Mouse (Mus musculus) liver, embryonic 14.5 days (tissue): ENCODE results near the gene Sarm1. TPM values are rescaled to one million over a fixed set of nuclear protein-coding genes. Genes with fewer than 3 reads are reported as not detected.
A peak's percentile ranks its signal among the peaks of the same experiment; 100 is the strongest.

Source experiments
- ATAC-seq: fragments of 200-750 bp; cut with Nextera tagmentation; 2 replicates; pipeline ENCODE4 v1.8.0; 2017; ENCODE audit warnings: moderate number of reproducible peaks, mild to moderate bottlenecking, moderate library complexity; ENCODE audit not compliant: insufficient read depth
- DNase-seq, 3 experiments: peaks; one replicate each; pipeline ENCODE4 v3.0.0-alpha.2; 2012 to 2013; ENCODE audit warnings: low read depth in 3 of 3, low spot score in 3 of 3
- H3K27ac ChIP-seq: fragments of 300-500 bp; sonication (generic); 2 replicates; pipeline ENCODE4 v1.5.1; 2014; ENCODE audit warnings: moderate library complexity, mild to moderate bottlenecking, control low read depth, inconsistent platforms
- H3K27me3 ChIP-seq: fragments of 300-500 bp; sonication (generic); 2 replicates; pipeline ENCODE4 v1.6.1; 2014; ENCODE audit warnings: mild to moderate bottlenecking, low read length, moderate library complexity; ENCODE audit not compliant: control insufficient read depth, insufficient read depth
- H3K36me3 ChIP-seq: fragments of 300-500 bp; sonication (generic); replicated peaks from 2 replicates; pipeline ENCODE4 v1.6.1; 2014; ENCODE audit warnings: low read depth; ENCODE audit not compliant: control insufficient read depth, insufficient read depth
- H3K4me1 ChIP-seq, 2 experiments: fragments of 200-500 bp in 1 of 2; fragments of 300-500 bp in 1 of 2; sonication (generic) in 1 of 2; replicated peaks; 2 replicates each; pipeline ENCODE4 v1.6.1; 2012 to 2014; ENCODE audit warnings: antibody characterized with exemption in 1 of 2, inconsistent platforms in 1 of 2, low read length in 1 of 2; ENCODE audit not compliant: control insufficient read depth in 2 of 2, insufficient read depth in 2 of 2
- H3K4me2 ChIP-seq: fragments of 300-500 bp; sonication (generic); 2 replicates; pipeline ENCODE4 v1.6.1; 2014; ENCODE audit warnings: low read depth, mild to moderate bottlenecking, control low read depth, moderate library complexity
- H3K4me3 ChIP-seq, 2 experiments: fragments of 200-500 bp in 1 of 2; fragments of 300-500 bp in 1 of 2; sonication (generic) in 1 of 2; 2 replicates each; pipeline ENCODE4 v1.5.1; 2012 to 2014; ENCODE audit warnings: low read depth in 2 of 2, low read length in 2 of 2, mild to moderate bottlenecking in 2 of 2, control low read depth in 1 of 2, inconsistent platforms in 1 of 2, moderate library complexity in 1 of 2; ENCODE audit not compliant: insufficient read depth in 1 of 2
- H3K9ac ChIP-seq: fragments of 300-500 bp; sonication (generic); replicated peaks from 2 replicates; pipeline ENCODE4 v1.6.1; 2014; ENCODE audit warnings: mild to moderate bottlenecking, control low read depth, moderate library complexity
- H3K9me3 ChIP-seq: fragments of 300-500 bp; sonication (generic); 2 replicates; pipeline ENCODE4 v1.6.1; 2016; ENCODE audit warnings: low read length, mixed read lengths; ENCODE audit not compliant: control insufficient read depth
- CTCF ChIP-seq: IDR thresholded peaks from 2 replicates; pipeline ENCODE4 v1.5.1; 2016; ENCODE audit warnings: antibody characterized with exemption, low read depth, control low read depth
- EP300 ChIP-seq: IDR thresholded peaks from 2 replicates; pipeline ENCODE4 v1.6.1; 2016; ENCODE audit warnings: antibody characterized with exemption, low read depth
- WGBS: fragments of 180-500 bp; shearing (Covaris S2); extraction: QIAGEN DNeasy Blood & Tissue Kit; methylation state at CpG from one replicate; pipeline ENCODE4 v1.1.7; 2014; ENCODE audit not compliant: insufficient replicate concordance; 5-methylcytosine and 5-hydroxymethylcytosine counted together
- polyA plus RNA-seq, 2 experiments: library from polyadenylated mRNA; depleted of rRNA in 1 of 2; stranded (reverse) in 1 of 2; unstranded in 1 of 2; fragments of >200 nt; fragmentation: Nextera tagmentation in 1 of 2; extraction: Ambion mirVana in 1 of 2; gene quantifications; 2 replicates each; pipeline versions ENCODE4 v1.2.1 to v1.2.3; 2012 to 2014

The Sarm1 gene
- polyA plus RNA-seq, 2 experiments: 0.09 to 0.15 TPM

GRCm38 (mm10) chr11:78512025-78512957, 14.7 kb upstream of the Sarm1 start, which contains the start of the genes Tmem199 and Poldip2:
TSS of gene Tmem199 (minus strand) at chr11:78512172.
TSS of gene Poldip2 (plus strand) at chr11:78512193.
- no peaks in the 10 kb centered on the region for H3K27me3 ChIP-seq
- peak within 1 kb of the TSS; percentile 4; the same call in 1 of the 2 replicates for H3K27ac ChIP-seq
- H3K9me3 ChIP-seq: no peaks in the 10 kb centered on the region
- ATAC-seq: peak; percentile 98
- H3K9ac ChIP-seq: peak within 1 kb of the TSS; percentile 84
- WGBS: under 1% methylated on average over 67 of the region's 67 CpGs
- peak within 1 kb of the TSS; percentile 75 for H3K4me3 ChIP-seq
- peak; percentile 80 to 83 (median 80) for DNase-seq
- peak within 1 kb of the TSS; percentile 81 for H3K4me2 ChIP-seq
- H3K36me3 ChIP-seq: peaks cover 29% of the 10 kb centered on the region
- TF ChIP-seq EP300 (no peak), CTCF (no peak)
- peaks cover 4 to 11% of the 10 kb centered on the region in 2 experiments; a peak in 3 of 4 replicates for H3K4me1 ChIP-seq

DNA sequence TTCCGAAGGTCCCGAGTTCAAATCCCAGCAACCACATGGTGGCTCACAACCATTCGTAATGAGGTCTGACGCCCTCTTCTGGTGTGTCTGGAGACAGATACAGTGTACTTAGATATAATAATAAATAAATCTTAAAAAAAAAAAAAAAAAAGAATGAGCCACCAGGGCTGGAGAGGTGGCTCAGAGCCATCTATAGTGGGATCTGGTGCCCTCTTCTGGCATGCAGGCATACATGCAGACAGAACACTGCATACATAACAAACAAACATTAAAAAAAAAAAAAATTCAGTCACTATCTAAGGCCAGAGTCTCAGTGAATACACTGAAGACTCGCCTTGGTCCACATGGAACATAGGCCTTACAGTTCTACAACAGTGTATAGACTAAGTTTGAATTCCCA, 11.6 kb upstream of the Sarm1 start:
- Histone ChIP-seq H3K9ac (no peak overlapping the region), H3K4me3 (no peak overlapping the region), H3K27me3 (no peaks in the 10 kb centered on the region), H3K27ac (no peak overlapping the region), H3K36me3 (peaks cover 15% of the 10 kb centered on the region), H3K4me2 (no peak overlapping the region), H3K9me3 (no peaks in the 10 kb centered on the region), H3K4me1 (peaks cover 4 to 11% of the 10 kb centered on the region in 2 experiments; a peak in 3 of 4 replicates)
- TF ChIP-seq CTCF (peak; percentile 51), EP300 (no peak)
- DNase-seq: no peak
- 61% methylated on average over 5 of the region's 5 CpGs for WGBS
- ATAC-seq: no peak

- H3K4me3 ChIP-seq: no peak overlapping the region
- no peaks in the 10 kb centered on the region; the same call in 1 of the 2 replicates for H3K27me3 ChIP-seq
- no peak for DNase-seq
- no peaks in the 10 kb centered on the region for H3K4me1 ChIP-seq
- TF ChIP-seq CTCF (no peak), EP300 (no peak)
- H3K4me2 ChIP-seq: no peak overlapping the region
- peaks cover 15% of the 10 kb centered on the region for H3K36me3 ChIP-seq
- 70% methylated on average over 3 of the region's 3 CpGs for WGBS
- H3K9me3 ChIP-seq: no peaks in the 10 kb centered on the region
- H3K27ac ChIP-seq: no peak overlapping the region
- no peak overlapping the region for H3K9ac ChIP-seq
- no peak for ATAC-seq
Observed at GRCm38 (mm10) chr11:78505430-78505829, 7.9 kb upstream of the Sarm1 start.

DNA sequence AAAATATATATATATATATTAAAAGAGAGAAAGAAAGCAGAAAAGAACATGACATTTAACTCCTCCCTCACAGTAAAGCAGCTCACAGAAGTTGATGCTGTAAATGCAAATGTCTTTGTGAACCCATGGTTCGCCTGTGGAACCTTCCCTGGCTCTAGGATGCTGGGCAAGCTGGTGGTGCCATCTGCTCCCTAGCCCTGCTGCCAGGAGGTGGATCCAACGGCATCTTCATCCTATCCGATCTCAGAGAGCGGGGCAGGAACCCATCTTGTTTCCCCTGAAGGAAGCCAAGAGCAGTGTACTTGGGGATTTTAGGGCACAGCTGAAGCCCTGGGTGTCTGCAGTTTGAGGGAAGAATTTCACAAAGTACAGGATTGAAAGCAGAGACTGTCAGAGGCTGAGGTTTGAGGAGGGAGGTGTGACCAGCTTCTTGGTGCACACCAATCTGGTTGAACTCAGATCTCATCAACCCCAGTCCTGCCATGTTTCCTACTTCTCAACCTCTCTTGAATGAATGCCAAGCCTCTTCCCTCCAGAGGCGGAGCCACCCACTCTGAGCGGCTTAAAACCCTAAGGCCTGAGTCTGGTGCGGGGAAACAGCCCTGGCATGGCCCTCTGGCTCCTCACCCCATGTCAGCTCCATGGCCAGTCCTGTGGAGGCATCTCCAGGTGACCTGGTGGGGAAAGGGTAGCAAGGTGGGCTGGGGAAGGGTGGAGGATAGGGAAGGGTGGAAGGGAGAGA, 5.5 kb upstream of the Sarm1 start, which contains the start of gene Sebox:
Gene Sebox, plus strand, starts transcription at position 539 of the 742 bp plus-strand sequence.
- Histone ChIP-seq H3K36me3 (peaks cover 8% of the 10 kb centered on the region), H3K4me2 (no peak within 1 kb of the TSS), H3K27me3 (peaks cover 7% of the 10 kb centered on the region), H3K9ac (no peak within 1 kb of the TSS), H3K9me3 (no peaks in the 10 kb centered on the region), H3K4me1 (no peaks in the 10 kb centered on the region), H3K27ac (no peak within 1 kb of the TSS), H3K4me3 (no peak within 1 kb of the TSS)
- ATAC-seq (no peak), DNase-seq (no peak)
- WGBS: 58% methylated on average over 7 of the region's 7 CpGs
- TF ChIP-seq EP300: no peak
- no peak for TF ChIP-seq CTCF
